Mouse (Mus musculus): Measurements from ENCODE around the gene Zfp62.
A peak's percentile ranks its signal among the peaks of the same experiment; 100 is the strongest.

Gene Zfp62

DNA sequence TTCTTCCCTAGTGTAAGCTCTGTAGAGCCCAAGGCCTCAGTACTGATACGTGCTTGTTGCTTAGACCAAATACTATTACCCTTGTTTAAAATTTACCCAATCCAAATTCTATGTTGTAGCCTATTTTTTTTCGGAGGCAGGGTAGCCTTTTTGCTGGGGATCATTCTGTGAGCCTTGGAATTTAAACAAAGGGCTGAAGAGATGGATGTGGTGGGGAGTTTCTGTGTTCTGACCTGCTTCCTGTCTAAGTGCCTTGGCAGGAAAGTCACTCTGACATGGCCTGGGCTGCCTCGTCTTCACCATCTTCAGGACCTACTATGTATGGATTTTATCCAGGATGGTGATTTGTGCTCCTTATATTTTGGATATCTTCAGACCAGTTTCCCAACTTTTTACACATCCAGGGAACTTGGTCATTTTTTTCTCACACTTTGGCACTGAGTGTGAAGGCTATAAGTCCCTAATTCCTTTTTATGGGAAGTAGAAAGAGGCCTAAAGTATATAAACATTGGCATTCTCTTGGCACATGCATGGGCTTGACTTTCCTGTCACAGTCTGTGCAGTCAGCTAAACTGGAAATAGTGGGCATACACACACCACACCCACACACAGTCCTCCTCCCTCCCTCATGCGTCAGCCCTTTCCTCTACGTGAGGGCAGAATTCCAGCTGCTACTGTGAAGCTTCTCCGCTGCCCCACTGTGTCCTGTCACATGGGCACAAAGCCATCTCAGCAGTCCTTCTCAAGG is 45.3 kb downstream of the Zfp62 start:
- DNase-seq (ENCODE audit: low spot score in 2 of 2), result no peak

GRCm38 (mm10) chr11:49248974-49249700 is 46.0 kb downstream of the Zfp62 start:
- DNase-seq (ENCODE audit: low spot score in 2 of 2), result no peak

GRCm38 (mm10) chr11:49249811-49250421 is 46.8 kb downstream of the Zfp62 start:
- no peak for DNase-seq (ENCODE audit: low spot score in 2 of 2)

DNA sequence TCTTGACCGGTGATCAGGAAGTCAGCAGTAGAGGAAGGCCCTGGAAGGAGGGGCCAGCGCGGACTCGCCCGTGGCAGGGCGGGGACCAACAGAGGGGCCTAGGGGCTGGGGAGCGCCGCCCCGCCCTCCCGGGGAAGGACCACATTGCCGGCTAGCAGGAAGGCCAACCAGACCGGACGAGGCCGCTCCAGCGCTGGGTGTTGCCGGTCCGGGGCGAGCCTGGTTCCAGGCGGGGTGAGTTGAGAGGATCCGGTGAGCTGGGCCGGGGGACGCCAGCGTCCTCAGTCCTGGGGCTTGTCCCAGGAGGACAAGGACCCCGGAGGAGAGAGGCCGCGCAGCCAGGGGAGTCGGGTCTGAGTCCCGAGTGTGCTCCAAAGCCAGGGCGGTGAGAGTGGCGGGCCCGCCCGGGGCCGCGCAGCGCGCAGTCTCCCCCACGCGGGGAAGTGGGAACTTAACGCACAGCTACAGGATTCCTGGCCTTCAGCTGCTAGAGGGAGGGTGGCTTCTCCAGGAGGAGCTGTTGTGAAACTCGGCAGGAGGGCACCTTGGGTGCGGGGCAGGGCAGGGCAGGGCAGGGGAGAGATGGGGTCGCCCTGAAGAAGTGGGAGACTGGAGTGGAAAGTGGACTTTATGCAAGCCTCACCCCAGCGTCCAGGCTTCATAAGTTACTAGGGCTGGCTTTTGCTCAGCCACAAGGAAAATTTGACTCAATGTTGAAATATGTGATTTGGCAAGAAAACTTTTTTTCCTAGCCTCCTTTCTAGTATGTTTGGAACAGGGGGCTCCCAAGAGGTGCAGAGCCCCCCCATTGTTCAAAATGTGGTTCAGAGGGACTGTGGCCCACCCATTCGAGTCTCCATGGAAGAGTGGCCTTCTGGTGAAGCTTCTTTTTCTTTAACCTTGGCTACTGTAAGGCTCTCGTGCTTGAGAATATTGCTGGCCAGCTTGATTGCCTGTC is 47.6 kb downstream of the Zfp62 start:
- DNase-seq (ENCODE audit: low spot score in 2 of 2), result peak; percentile 65 to 72

DNA sequence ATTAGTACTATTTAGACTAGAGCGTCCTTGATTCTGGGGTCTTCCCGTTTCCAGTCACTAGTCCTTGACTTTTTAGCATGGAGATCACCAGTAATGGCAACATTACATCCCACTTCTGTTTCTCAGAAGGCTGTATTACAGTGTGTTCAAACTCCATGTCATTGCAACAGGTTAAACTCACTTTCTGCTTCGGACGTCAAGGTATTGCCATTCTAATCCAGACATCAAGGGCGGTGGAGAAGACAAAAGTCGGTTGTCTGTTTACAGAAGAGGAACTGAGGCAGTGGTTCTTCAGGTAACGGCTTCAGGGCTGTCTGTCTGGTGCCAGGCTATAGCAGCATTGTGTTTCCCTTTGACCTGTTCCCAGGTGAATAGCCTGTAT is 48.3 kb downstream of the Zfp62 start:
- DNase-seq (ENCODE audit: low spot score in 2 of 2), result no peak

- no peak for DNase-seq (ENCODE audit: low spot score in 2 of 2)
Observed at GRCm38 (mm10) chr11:49252048-49252447, 49.0 kb downstream of the Zfp62 start.

DNA sequence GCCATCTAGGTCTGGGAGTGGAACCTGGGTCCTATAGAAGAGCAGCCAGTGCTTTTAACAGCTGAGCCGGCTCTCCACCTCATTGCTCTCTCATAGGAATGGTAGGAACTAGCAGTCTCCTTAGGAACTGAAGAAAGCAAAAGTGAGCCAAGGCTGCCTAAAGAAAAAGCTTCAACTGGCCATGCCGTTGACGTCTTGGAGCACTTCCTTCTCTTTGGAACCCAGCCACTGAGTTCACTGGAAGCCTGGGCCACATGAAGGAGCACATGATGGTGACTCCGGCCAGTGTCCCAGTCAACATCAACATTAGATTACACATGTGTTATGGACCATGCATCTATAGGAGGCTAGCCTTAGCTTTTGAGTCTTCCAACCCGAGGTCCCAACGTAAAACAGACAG is 49.9 kb downstream of the Zfp62 start:
- no peak for DNase-seq (ENCODE audit: low spot score in 2 of 2)

GRCm38 (mm10) chr11:49259296-49259695 is 56.2 kb downstream of the Zfp62 start:
- no peak for DNase-seq (ENCODE audit: low spot score in 2 of 2)

- no peak for DNase-seq (ENCODE audit: low spot score in 2 of 2)
Observed at GRCm38 (mm10) chr11:49259829-49260228, 56.7 kb downstream of the Zfp62 start.

GRCm38 (mm10) chr11:49260598-49261312 is 57.7 kb downstream of the Zfp62 start:
- no peak for DNase-seq (ENCODE audit: low spot score in 2 of 2)

- no peak for DNase-seq (ENCODE audit: low spot score in 2 of 2)
Observed at GRCm38 (mm10) chr11:49261313-49261855, 58.3 kb downstream of the Zfp62 start.

- DNase-seq (ENCODE audit: low spot score in 2 of 2), result no peak
Observed at GRCm38 (mm10) chr11:49262286-49262685, 59.2 kb downstream of the Zfp62 start.

DNA sequence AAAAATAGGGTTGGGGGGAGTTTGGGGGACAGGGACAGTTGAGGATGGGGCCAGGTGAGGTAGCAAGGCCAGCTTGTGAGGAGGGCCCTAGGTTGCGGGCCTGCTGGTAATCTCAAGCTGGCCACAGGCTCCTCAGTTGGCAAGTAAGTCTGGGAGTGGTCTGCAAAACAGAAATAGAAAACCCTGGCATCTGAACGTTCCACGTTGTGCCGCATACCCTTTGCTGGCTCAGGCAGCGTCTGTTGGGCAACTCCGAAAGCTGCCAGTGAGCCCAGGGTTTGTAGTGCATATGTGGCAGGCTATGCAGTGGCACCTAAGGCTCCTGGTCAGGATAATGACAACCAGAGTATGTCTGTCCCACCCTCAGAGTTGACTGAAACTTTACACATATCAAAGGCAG is 60.1 kb downstream of the Zfp62 start:
- DNase-seq (ENCODE audit: low spot score in 2 of 2), result no peak

DNA sequence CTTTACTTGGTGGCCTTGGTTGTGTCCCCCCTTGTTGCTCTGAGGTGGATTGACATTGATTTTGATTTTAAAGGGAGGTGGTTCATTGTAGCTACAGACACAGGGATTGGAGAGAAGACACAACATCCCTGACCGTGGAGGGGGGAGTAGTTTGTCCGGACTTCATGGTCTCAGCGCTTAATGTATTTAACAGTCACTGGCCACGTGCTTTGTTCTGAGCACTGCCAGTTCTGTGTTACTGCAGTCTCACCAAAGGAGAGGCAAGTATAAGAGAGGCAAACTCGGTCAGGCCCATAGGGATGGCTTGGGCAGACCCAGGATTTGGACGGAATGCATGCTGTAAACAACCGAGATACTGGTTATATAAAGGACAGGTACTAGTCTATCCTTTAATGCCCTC is 61.0 kb downstream of the Zfp62 start:
- no peak for DNase-seq (ENCODE audit: low spot score in 2 of 2)

DNA sequence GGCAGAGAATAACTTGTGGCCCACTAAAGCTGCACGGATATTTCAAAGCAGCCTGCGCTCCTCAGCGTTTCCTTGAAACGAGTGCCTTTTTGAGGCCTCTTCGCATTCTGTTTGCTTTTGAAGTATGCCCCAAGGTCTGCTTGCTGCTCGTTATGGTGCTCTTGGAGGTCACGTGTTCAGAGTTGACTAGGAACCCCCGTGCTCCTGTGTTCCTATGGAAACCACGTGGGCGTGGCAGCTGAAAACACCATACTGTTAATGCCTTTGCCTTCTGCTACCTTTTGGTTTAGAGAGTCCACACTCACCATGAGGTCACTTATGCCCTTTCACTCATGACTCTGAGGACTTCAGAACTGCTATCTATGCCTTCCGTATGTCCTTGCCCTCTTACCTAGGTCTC is 61.5 kb downstream of the Zfp62 start:
- DNase-seq (ENCODE audit: low spot score in 2 of 2), result no peak

GRCm38 (mm10) chr11:49265101-49265500 is 62.0 kb downstream of the Zfp62 start:
- no peak for DNase-seq (ENCODE audit: low spot score in 2 of 2)

GRCm38 (mm10) chr11:49266671-49267070 is 63.6 kb downstream of the Zfp62 start:
- no peak for DNase-seq (ENCODE audit: low spot score in 2 of 2)

- DNase-seq (ENCODE audit: low spot score in 2 of 2), result no peak
Observed at GRCm38 (mm10) chr11:49267316-49267715, 64.2 kb downstream of the Zfp62 start.

GRCm38 (mm10) chr11:49267970-49268579 is 65.0 kb downstream of the Zfp62 start:
- no peak for DNase-seq (ENCODE audit: low spot score in 2 of 2)
